ENCODE assay signal across 9 mouse cellular contexts in genomic region chr12:51969876-51970275, GRCm38 (mm10). TPM values are rescaled to one million over a fixed set of nuclear protein-coding genes. Genes with fewer than 3 reads are reported as not detected.
A peak's percentile ranks its signal among the peaks of the same experiment; 100 is the strongest.
DNase-seq lines count a peak whose midpoint lies in the region; ATAC-seq and TF ChIP-seq lines count a peak whose summit lies in the region.
"Had no signal": no experiment of that assay in that cellular context is flagged by ENCODE, and none has a peak within 500 bp of the region (broad histone marks: within the 10 kb centered on the region; RNA-seq: fewer than 3 reads in every experiment).

No protein-coding gene starts in this region.

- H3K27me3 ChIP-seq in kidney, embryonic 15.5 days, result no peaks in the 10 kb centered on the region
- no peaks in the 10 kb centered on the region for H3K27me3 ChIP-seq in hindbrain, embryonic 16.5 days (replicated peaks; ENCODE audit: control insufficient read depth, insufficient read depth, low read length)
- H3K27me3 ChIP-seq in midbrain, postnatal 0 days (ENCODE audit: insufficient read depth, low read length), result no peaks in the 10 kb centered on the region

- H3K4me2 ChIP-seq in kidney, embryonic 15.5 days, result peak overlapping the region; percentile 53
- H3K4me2 ChIP-seq in hindbrain, embryonic 16.5 days (ENCODE audit: low read length), result peak overlapping the region; percentile 78
- peak overlapping the region; percentile 84 for H3K4me2 ChIP-seq in midbrain, postnatal 0 days (ENCODE audit: low read depth, low read length, poor library complexity, severe bottlenecking)

- H3K9ac ChIP-seq in kidney, embryonic 15.5 days, result peak overlapping the region; percentile 77; the same call in 1 of the 2 replicates
- H3K9ac ChIP-seq in hindbrain, embryonic 16.5 days (ENCODE audit: low read depth, low read length), result no peak overlapping the region
- H3K9ac ChIP-seq in midbrain, postnatal 0 days (replicated peaks; ENCODE audit: low read length, poor library complexity, severe bottlenecking), result no peak overlapping the region

- WGBS in kidney, embryonic 15.5 days, result 19% methylated on average over 7 of the region's 7 CpGs
- WGBS in hindbrain, embryonic 16.5 days, result 29% methylated on average over 7 of the region's 7 CpGs
- WGBS in midbrain, postnatal 0 days, result 25% methylated on average over 7 of the region's 7 CpGs

- ATAC-seq in kidney, embryonic 15.5 days (replicated peaks; ENCODE audit: low FRiP score), result no peak
- ATAC-seq in common myeloid progenitor, adult 5-6 weeks (replicated peaks; ENCODE audit: low read depth, poor library complexity, severe bottlenecking), result 0 out of 2 replicates have a peak, but pooled peaks have one; percentile 11
- ATAC-seq in hindbrain, embryonic 16.5 days, result no peak
- no peak for ATAC-seq in midbrain, postnatal 0 days (ENCODE audit: low FRiP score)
- no peak for ATAC-seq in cerebellum, adult (ENCODE audit: insufficient number of reproducible peaks, low FRiP score, low TSS enrichment)

- H3K4me3 ChIP-seq in kidney, embryonic 15.5 days (replicated peaks), result peak overlapping the region; percentile 81
- H3K4me3 ChIP-seq in hindbrain, embryonic 16.5 days (ENCODE audit: low read length), result peak overlapping the region; percentile 99; the same call in 1 of the 2 replicates
- peak overlapping the region; percentile 98; the same call in 1 of the 2 replicates for H3K4me3 ChIP-seq in midbrain, postnatal 0 days (ENCODE audit: low read depth, low read length)

- peaks cover 8% of the 10 kb centered on the region for H3K4me1 ChIP-seq in kidney, embryonic 15.5 days
- H3K4me1 ChIP-seq in hindbrain, embryonic 16.5 days (ENCODE audit: control insufficient read depth, insufficient read depth, low read depth, low read length), result peaks cover 5% of the 10 kb centered on the region
- no peaks in the 10 kb centered on the region; the same call in 1 of the 2 replicates for H3K4me1 ChIP-seq in midbrain, postnatal 0 days (ENCODE audit: insufficient read depth, low read length)

- H3K9me3 ChIP-seq in kidney, embryonic 15.5 days (replicated peaks), result no peaks in the 10 kb centered on the region
- H3K9me3 ChIP-seq in hindbrain, embryonic 16.5 days (ENCODE audit: control insufficient read depth, low read length), result no peaks in the 10 kb centered on the region; the same call in 1 of the 2 replicates
- no peaks in the 10 kb centered on the region for H3K9me3 ChIP-seq in midbrain, postnatal 0 days (ENCODE audit: low read length)

- no peak for TF ChIP-seq CTCF in midbrain, postnatal 0 days (IDR thresholded peaks at IDR 0.05)

- H3K36me3 ChIP-seq in kidney, embryonic 15.5 days, result no peaks in the 10 kb centered on the region
- no peaks in the 10 kb centered on the region for H3K36me3 ChIP-seq in hindbrain, embryonic 16.5 days (ENCODE audit: control insufficient read depth, insufficient read depth, low read length)
- no peaks in the 10 kb centered on the region for H3K36me3 ChIP-seq in midbrain, postnatal 0 days (ENCODE audit: insufficient read depth, low read length)

- DNase-seq in kidney, postnatal 4 days, result no peak
- no peak for DNase-seq in midbrain, postnatal 0 days (ENCODE audit: low spot score)
- no peak for DNase-seq in adrenal gland, postnatal 10 days
- DNase-seq in cerebellum, adult 18-20 months, result no peak

- no peak overlapping the region for H3K27ac ChIP-seq in kidney, embryonic 15.5 days
- H3K27ac ChIP-seq in hindbrain, embryonic 16.5 days (ENCODE audit: low read depth, low read length), result no peak overlapping the region
- no peak overlapping the region for H3K27ac ChIP-seq in midbrain, postnatal 0 days (ENCODE audit: low read depth, low read length)

RNA-seq across cellular contexts. Expression of gene Heatr5a, which starts 1.2 kb away (rescaled TPM):
- polyA plus RNA-seq in kidney, embryonic 15.5 days (2015; fragmentation: Nextera tagmentation; extraction: Ambion mirVana), result 9.6 and 11.0 TPM in 2 replicates
- 55.3 and 62.1 TPM in 2 replicates for total RNA-seq in common myeloid progenitor, adult 5-6 weeks (2017)
- polyA plus RNA-seq in hindbrain, embryonic 16.5 days (2015; fragmentation: Nextera tagmentation; extraction: Ambion mirVana), result 5.0 and 5.9 TPM in 2 replicates
- total RNA-seq in midbrain, postnatal 0 days (2014; rRNA removed), result 17.7 and 25.3 TPM in 2 replicates
- polyA plus RNA-seq in midbrain, postnatal 0 days (2015; fragmentation: Nextera tagmentation; extraction: Ambion mirVana), result 2.6 and 3.3 TPM in 2 replicates
- 10 to 100 TPM; 14.9 to 22.4 TPM for total RNA-seq in adrenal gland, postnatal 10 days (2021)

RNA-seq across cellular contexts. Expression of gene Dtd2, which starts 36.4 kb away (rescaled TPM):
- polyA plus RNA-seq in kidney, embryonic 15.5 days (2015; fragmentation: Nextera tagmentation; extraction: Ambion mirVana), result 25.6 and 27.8 TPM in 2 replicates
- total RNA-seq in common myeloid progenitor, adult 5-6 weeks (2017), result 15.8 and 18.4 TPM in 2 replicates
- 19.5 and 20.3 TPM in 2 replicates for polyA plus RNA-seq in hindbrain, embryonic 16.5 days (2015; fragmentation: Nextera tagmentation; extraction: Ambion mirVana)
- total RNA-seq in midbrain, postnatal 0 days (2014; rRNA removed), result 11.6 and 23.8 TPM in 2 replicates
- polyA plus RNA-seq in midbrain, postnatal 0 days (2015; fragmentation: Nextera tagmentation; extraction: Ambion mirVana), result 31.1 and 33.2 TPM in 2 replicates
- total RNA-seq in adrenal gland, postnatal 10 days (2021), result 10 to 100 TPM; 16.7 to 21.1 TPM

RNA-seq across cellular contexts. Expression of gene Gpr33, which starts 58.0 kb away (rescaled TPM):
- polyA plus RNA-seq in kidney, embryonic 15.5 days (2015; fragmentation: Nextera tagmentation; extraction: Ambion mirVana), result not detected in 2 replicates
- total RNA-seq in common myeloid progenitor, adult 5-6 weeks (2017), result not detected in 2 replicates
- polyA plus RNA-seq in hindbrain, embryonic 16.5 days (2015; fragmentation: Nextera tagmentation; extraction: Ambion mirVana), result not detected in 2 replicates
- total RNA-seq in midbrain, postnatal 0 days (2014; rRNA removed), result not detected in 2 replicates
- not detected in 2 replicates for polyA plus RNA-seq in midbrain, postnatal 0 days (2015; fragmentation: Nextera tagmentation; extraction: Ambion mirVana)
- total RNA-seq in adrenal gland, postnatal 10 days (2021), result not detected
- total RNA-seq: layer of hippocampus, adult 8-10 months had no signal
